Mouse (Mus musculus): ENCODE results near the gene Neurod2.

DNA sequence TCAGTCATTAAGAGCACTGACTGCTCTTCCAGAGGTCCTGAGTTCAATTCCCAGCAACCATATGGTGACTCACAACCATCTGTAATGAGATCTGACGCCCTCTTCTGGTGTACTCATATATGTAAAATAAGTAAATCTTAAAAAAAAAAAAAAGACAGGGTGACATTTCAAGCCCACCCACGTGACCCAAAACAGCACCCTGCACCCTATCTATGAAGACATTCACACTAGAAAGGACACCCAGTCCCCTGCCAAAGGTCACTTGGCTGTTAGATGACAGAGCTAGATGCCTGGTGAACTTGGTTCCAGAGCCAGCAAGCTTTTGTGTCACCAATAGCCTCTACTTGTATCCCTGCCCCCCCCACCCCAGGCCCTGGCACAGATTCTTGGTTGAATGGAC lies 36.4 kb downstream of the Neurod2 start:
- no peak for TF ChIP-seq POLR2A (IDR thresholded peaks at IDR 0.05; ENCODE audit: insufficient read depth, low read depth, low read length)
- no peak for TF ChIP-seq CTCF (IDR thresholded peaks at IDR 0.05; ENCODE audit: insufficient read depth, low read depth, low read length)

All from olfactory bulb, adult 2 months (tissue).